Mouse (Mus musculus): ENCODE measurements around the gene Cdc42se1. TPM values are rescaled to one million over a fixed set of nuclear protein-coding genes. Genes with fewer than 3 reads are reported as not detected.
A peak's percentile ranks its signal among the peaks of the same experiment; 100 is the strongest.

The Cdc42se1 gene
- polyA plus RNA-seq, 1 experiment from 2014 or later: 57.8 TPM

GRCm38 (mm10) chr3:95284062-95284461, 55.5 kb downstream of the Cdc42se1 start:
- WGBS: 21% methylated on average over 1 of the region's 1 CpGs
- no peak for ATAC-seq (replicated peaks; ENCODE audit: extremely low read depth, insufficient read depth, low FRiP score)
- H3K9ac ChIP-seq (ENCODE audit: low read length): peak overlapping the region; percentile 91; the same call in 1 of the 2 replicates

GRCm38 (mm10) chr3:95284501-95285281, 56.2 kb downstream of the Cdc42se1 start:
- Histone ChIP-seq H3K4me3 (ENCODE audit: low read length) (peak overlapping the region; percentile 82), H3K36me3 (ENCODE audit: control insufficient read depth, insufficient read depth) (peaks cover 10% of the 10 kb centered on the region), H3K4me2 (ENCODE audit: low read depth, low read length) (peak overlapping the region; percentile 96), H3K9ac (ENCODE audit: low read length) (peak overlapping the region; percentile 91; the same call in 1 of the 2 replicates), H3K9me3 (replicated peaks; ENCODE audit: control insufficient read depth, low read length) (no peaks in the 10 kb centered on the region), H3K4me1 (ENCODE audit: control insufficient read depth, insufficient read depth, low read length) (peaks cover 16% of the 10 kb centered on the region), H3K27me3 (ENCODE audit: control insufficient read depth, insufficient read depth, low read length) (no peaks in the 10 kb centered on the region), H3K27ac (ENCODE audit: low read length) (no peak overlapping the region)
- WGBS: 89% methylated on average over 12 of the region's 12 CpGs
- no peak for ATAC-seq (replicated peaks; ENCODE audit: extremely low read depth, insufficient read depth, low FRiP score)

More at GRCm38 (mm10) chr3:95284062-95284461, 55.5 kb downstream of the Cdc42se1 start:
- Histone ChIP-seq H3K4me1 (ENCODE audit: control insufficient read depth, insufficient read depth, low read length) (peaks cover 16% of the 10 kb centered on the region), H3K27ac (ENCODE audit: low read length) (no peak overlapping the region), H3K4me2 (ENCODE audit: low read depth, low read length) (peak overlapping the region; percentile 96), H3K4me3 (ENCODE audit: low read length) (peak overlapping the region; percentile 82), H3K9me3 (replicated peaks; ENCODE audit: control insufficient read depth, low read length) (no peaks in the 10 kb centered on the region), H3K36me3 (ENCODE audit: control insufficient read depth, insufficient read depth) (peaks cover 10% of the 10 kb centered on the region), H3K27me3 (ENCODE audit: control insufficient read depth, insufficient read depth, low read length) (no peaks in the 10 kb centered on the region)

GRCm38 (mm10) chr3:95285390-95285789, 56.9 kb downstream of the Cdc42se1 start:
- H3K27me3 ChIP-seq (ENCODE audit: control insufficient read depth, insufficient read depth, low read length): no peaks in the 10 kb centered on the region
- WGBS: 89% methylated on average over 5 of the region's 5 CpGs
- no peak overlapping the region for H3K9ac ChIP-seq (ENCODE audit: low read length)
- H3K4me1 ChIP-seq (ENCODE audit: control insufficient read depth, insufficient read depth, low read length): peaks cover 16% of the 10 kb centered on the region
- H3K4me3 ChIP-seq (ENCODE audit: low read length): no peak overlapping the region
- no peak overlapping the region for H3K4me2 ChIP-seq (ENCODE audit: low read depth, low read length)
- peaks cover 10% of the 10 kb centered on the region for H3K36me3 ChIP-seq (ENCODE audit: control insufficient read depth, insufficient read depth)
- ATAC-seq (replicated peaks; ENCODE audit: extremely low read depth, insufficient read depth, low FRiP score): no peak
- no peaks in the 10 kb centered on the region for H3K9me3 ChIP-seq (replicated peaks; ENCODE audit: control insufficient read depth, low read length)
- no peak overlapping the region for H3K27ac ChIP-seq (ENCODE audit: low read length)

Other genes with a start within 250 kb of the Cdc42se1 start
- gene Zfp687, start 213.3 kb upstream of the Cdc42se1 start, polyA plus RNA-seq (2015; fragmentation: Nextera tagmentation; extraction: Ambion mirVana): 16.4 and 16.9 TPM in 2 replicates
- 201 and 223 TPM in 2 replicates for gene Psmd4, start 186.1 kb upstream of the Cdc42se1 start, polyA plus RNA-seq (2015; fragmentation: Nextera tagmentation; extraction: Ambion mirVana)
- gene Pip5k1a, start 121.8 kb upstream of the Cdc42se1 start, polyA plus RNA-seq (2015; fragmentation: Nextera tagmentation; extraction: Ambion mirVana): 17.6 and 17.9 TPM in 2 replicates
- gene Vps72, start 117.7 kb upstream of the Cdc42se1 start, polyA plus RNA-seq (2015; fragmentation: Nextera tagmentation; extraction: Ambion mirVana): 92.5 and 96.6 TPM in 2 replicates
- 1.9 TPM in 2 replicates for gene Tmod4, start 104.3 kb upstream of the Cdc42se1 start, polyA plus RNA-seq (2015; fragmentation: Nextera tagmentation; extraction: Ambion mirVana)
- 54.1 and 59.2 TPM in 2 replicates for gene Scnm1, start 94.7 kb upstream of the Cdc42se1 start, polyA plus RNA-seq (2015; fragmentation: Nextera tagmentation; extraction: Ambion mirVana)
- gene Lysmd1, start 94.6 kb upstream of the Cdc42se1 start, polyA plus RNA-seq (2015; fragmentation: Nextera tagmentation; extraction: Ambion mirVana): 9.7 and 11.3 TPM in 2 replicates
- gene Tnfaip8l2, start 86.4 kb upstream of the Cdc42se1 start, polyA plus RNA-seq (2015; fragmentation: Nextera tagmentation; extraction: Ambion mirVana): 3.9 and 4.4 TPM in 2 replicates
- gene Sema6c, start 68.3 kb upstream of the Cdc42se1 start, polyA plus RNA-seq (2015; fragmentation: Nextera tagmentation; extraction: Ambion mirVana): 1.5 and 2.7 TPM in 2 replicates
- 6.3 and 6.6 TPM in 2 replicates for gene Gabpb2, start 10.8 kb upstream of the Cdc42se1 start, polyA plus RNA-seq (2015; fragmentation: Nextera tagmentation; extraction: Ambion mirVana)
- 9.8 and 11.5 TPM in 2 replicates for gene Mllt11, start 3.4 kb downstream of the Cdc42se1 start, polyA plus RNA-seq (2015; fragmentation: Nextera tagmentation; extraction: Ambion mirVana)
- gene Gm128, start 12.9 kb downstream of the Cdc42se1 start, polyA plus RNA-seq (2015; fragmentation: Nextera tagmentation; extraction: Ambion mirVana): 0.50 and 0.51 TPM in 2 replicates
- 0.22 and 0.37 TPM in 2 replicates for gene Bnipl, start 22.5 kb downstream of the Cdc42se1 start, polyA plus RNA-seq (2015; fragmentation: Nextera tagmentation; extraction: Ambion mirVana)
- 24.7 and 28.2 TPM in 2 replicates for gene Mindy1, start 52.6 kb downstream of the Cdc42se1 start, polyA plus RNA-seq (2015; fragmentation: Nextera tagmentation; extraction: Ambion mirVana)
- gene Prune1, start 53.3 kb downstream of the Cdc42se1 start, polyA plus RNA-seq (2015; fragmentation: Nextera tagmentation; extraction: Ambion mirVana): 28.1 and 31.4 TPM in 2 replicates
- 0.60 and 0.79 TPM in 2 replicates for gene Anxa9, start 78.4 kb downstream of the Cdc42se1 start, polyA plus RNA-seq (2015; fragmentation: Nextera tagmentation; extraction: Ambion mirVana)
- 139 and 145 TPM in 2 replicates for gene Cers2, start 86.1 kb downstream of the Cdc42se1 start, polyA plus RNA-seq (2015; fragmentation: Nextera tagmentation; extraction: Ambion mirVana)
- 20.1 and 21.5 TPM in 2 replicates for gene Setdb1, start 128.5 kb downstream of the Cdc42se1 start, polyA plus RNA-seq (2015; fragmentation: Nextera tagmentation; extraction: Ambion mirVana)
- not detected in 2 replicates for gene 4930558C23Rik, start 174.1 kb downstream of the Cdc42se1 start, polyA plus RNA-seq (2015; fragmentation: Nextera tagmentation; extraction: Ambion mirVana)
- gene Arnt, start 205.7 kb downstream of the Cdc42se1 start, polyA plus RNA-seq (2015; fragmentation: Nextera tagmentation; extraction: Ambion mirVana): 30.6 and 32.1 TPM in 2 replicates